Mouse (Mus musculus) G1E (cell line): ENCODE results near the gene Bbs9. TPM values are rescaled to one million over a fixed set of nuclear protein-coding genes. Genes with fewer than 3 reads are reported as not detected.

Experiments used
- ATAC-seq: 2 replicates; pipeline ENCODE4 v1.8.0; 2016; ENCODE audit warnings: mild to moderate bottlenecking; ENCODE audit not compliant: insufficient number of reproducible peaks, poor library complexity, low FRiP score, severe bottlenecking; ENCODE audit errors: extremely low read depth
- DNase-seq: peaks from one replicate; pipeline ENCODE4 v3.0.0; 2012; ENCODE audit warnings: low spot score
- H3K27me3 ChIP-seq: 2 replicates; pipeline ENCODE4 v1.6.1; 2012; ENCODE audit warnings: mild to moderate bottlenecking, low read length, inconsistent platforms; ENCODE audit not compliant: insufficient read depth
- H3K36me3 ChIP-seq: replicated peaks from 2 replicates; pipeline ENCODE3; 2012; ENCODE audit warnings: mild to moderate bottlenecking, inconsistent platforms
- H3K4me1 ChIP-seq: 2 replicates; pipeline ENCODE4 v1.6.1; 2012; ENCODE audit warnings: low read depth, low read length, inconsistent platforms, mixed read lengths; ENCODE audit not compliant: insufficient read depth
- H3K4me3 ChIP-seq: 2 replicates; pipeline ENCODE4 v1.5.1; 2012; ENCODE audit warnings: low read depth, mild to moderate bottlenecking, inconsistent platforms, low read length, moderate library complexity, mixed read lengths
- H3K9me3 ChIP-seq: replicated peaks from 2 replicates; pipeline ENCODE4 v1.6.1; 2012; ENCODE audit warnings: inconsistent platforms
- CTCF ChIP-seq: IDR thresholded peaks from 2 replicates; pipeline ENCODE4 v1.5.1; 2012; ENCODE audit warnings: low read depth, low read length, inconsistent platforms, mixed read lengths
- GATA1 ChIP-seq: IDR thresholded peaks from 2 replicates; pipeline ENCODE4 v1.6.1; 2012; ENCODE audit warnings: borderline replicate concordance, low read length, inconsistent platforms, mixed read lengths
- GATA2 ChIP-seq: IDR thresholded peaks from 2 replicates; pipeline ENCODE4 v1.6.1; 2012; ENCODE audit warnings: low read depth, low read length, inconsistent platforms, borderline replicate concordance
- POLR2AphosphoS5 ChIP-seq: IDR thresholded peaks from 2 replicates; pipeline ENCODE4 v1.6.1; 2012; ENCODE audit warnings: low read depth, low read length, inconsistent platforms; ENCODE audit not compliant: insufficient replicate concordance
- TAL1 ChIP-seq: conservative IDR thresholded peaks from 2 replicates; pipeline ENCODE4 v1.6.1; 2012; ENCODE audit warnings: low read depth, low read length, inconsistent platforms, mixed read lengths
- polyA plus RNA-seq: library from polyadenylated mRNA; stranded (reverse); fragments of >175 nt; gene quantifications from 2 replicates; pipeline ENCODE4 v1.2.3, GENCODE M21; 2012
- total RNA-seq, 2 experiments: library from RNA; stranded (forward) in 1 of 2; stranded (reverse) in 1 of 2; fragments of 200-1000 nt in 1 of 2; fragments of >200 nt in 1 of 2; fragmentation: Nextera tagmentation in 1 of 2; gene quantifications; 2 replicates each; pipeline ENCODE4 v1.2.3; 2014 to 2017

Gene Bbs9
- total and polyA plus RNA-seq, 3 experiments = 3.3 to 26.9 (median 18.4) TPM

DNA sequence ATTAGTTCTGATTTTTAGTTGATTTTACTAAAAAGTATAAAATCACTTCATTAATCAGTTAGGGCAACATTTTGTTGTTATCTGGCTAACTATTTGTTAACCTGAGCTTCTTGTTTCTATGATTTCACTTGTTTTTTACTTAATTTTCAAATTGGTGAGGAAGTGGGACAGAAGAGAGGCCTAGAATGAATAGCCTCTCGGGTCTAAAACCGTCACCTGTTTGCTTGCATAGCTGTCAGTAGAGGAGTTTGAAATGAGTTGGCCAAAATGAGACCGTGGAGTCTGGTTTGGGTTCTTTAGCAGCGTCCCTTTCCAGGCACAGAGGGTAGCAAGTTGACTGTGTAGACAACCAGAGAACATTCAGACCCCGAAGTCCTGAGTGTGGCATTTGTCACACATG is 291.6 kb downstream of the Bbs9 start:
- TF ChIP-seq POLR2AphosphoS5 = no peak
- no peak for TF ChIP-seq GATA2
- no peak for TF ChIP-seq CTCF
- TF ChIP-seq TAL1 = no peak
- no peak for TF ChIP-seq GATA1
- Histone ChIP-seq H3K4me1 (peaks cover 24% of the 10 kb centered on the region), H3K36me3 (no peaks in the 10 kb centered on the region), H3K27me3 (no peaks in the 10 kb centered on the region), H3K9me3 (no peaks in the 10 kb centered on the region), H3K4me3 (no peak overlapping the region)
- ATAC-seq (no peak), DNase-seq (no peak)

DNA sequence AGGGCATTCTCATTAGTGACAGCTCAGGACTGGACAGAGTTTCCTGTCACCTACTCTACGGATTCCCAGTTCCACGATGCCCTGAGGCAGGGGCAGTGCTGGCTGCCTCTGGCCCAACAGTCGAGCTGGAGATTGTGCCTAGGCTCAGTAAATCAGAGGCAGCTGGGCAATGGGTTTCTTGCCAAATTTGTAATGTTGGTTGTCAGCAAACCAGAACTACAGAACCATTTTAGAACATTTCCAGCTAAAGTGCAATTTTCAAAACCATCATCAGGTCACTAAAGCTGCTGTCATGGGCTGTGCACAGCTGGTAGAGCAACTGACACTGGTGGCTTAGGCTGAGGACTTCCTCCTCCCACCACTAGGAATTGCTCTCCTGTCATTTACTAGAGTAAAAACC is 292.3 kb downstream of the Bbs9 start:
- DNase-seq = no peak
- no peaks in the 10 kb centered on the region for H3K27me3 ChIP-seq
- H3K4me1 ChIP-seq = peaks cover 22% of the 10 kb centered on the region
- H3K4me3 ChIP-seq = no peak overlapping the region
- TF ChIP-seq POLR2AphosphoS5 = no peak
- no peak for TF ChIP-seq CTCF
- no peak for TF ChIP-seq GATA2
- TF ChIP-seq TAL1 = no peak
- no peak for TF ChIP-seq GATA1
- H3K9me3 ChIP-seq = no peaks in the 10 kb centered on the region
- no peak for ATAC-seq
- no peaks in the 10 kb centered on the region for H3K36me3 ChIP-seq

DNA sequence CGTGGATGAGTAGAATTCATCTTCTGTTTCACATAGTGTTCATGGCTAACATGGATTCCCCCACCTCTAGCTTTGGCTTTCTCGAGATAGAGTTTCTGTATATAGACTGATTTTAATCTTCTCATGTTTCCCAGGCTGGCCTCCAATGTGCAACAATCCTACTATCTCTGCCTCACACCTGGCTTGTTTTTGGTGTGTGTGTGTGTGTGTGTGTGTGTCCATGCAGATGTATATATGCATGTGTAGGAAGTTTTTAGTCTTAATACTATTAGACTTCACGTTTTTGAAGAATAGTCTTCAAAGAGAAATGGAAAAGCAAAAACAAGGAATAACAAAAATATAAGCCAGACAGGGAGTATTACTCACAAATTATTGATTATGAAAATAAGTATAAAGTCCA is 296.3 kb downstream of the Bbs9 start:
- Histone ChIP-seq H3K27me3 (no peaks in the 10 kb centered on the region), H3K4me3 (no peak overlapping the region), H3K4me1 (peaks cover 13% of the 10 kb centered on the region), H3K36me3 (no peaks in the 10 kb centered on the region), H3K9me3 (no peaks in the 10 kb centered on the region)
- no peak for DNase-seq
- TF ChIP-seq TAL1 = no peak; the same call in 1 of the 2 replicates
- TF ChIP-seq GATA1 = no peak
- no peak for TF ChIP-seq CTCF
- no peak for TF ChIP-seq POLR2AphosphoS5
- TF ChIP-seq GATA2 = no peak
- ATAC-seq = no peak

DNA sequence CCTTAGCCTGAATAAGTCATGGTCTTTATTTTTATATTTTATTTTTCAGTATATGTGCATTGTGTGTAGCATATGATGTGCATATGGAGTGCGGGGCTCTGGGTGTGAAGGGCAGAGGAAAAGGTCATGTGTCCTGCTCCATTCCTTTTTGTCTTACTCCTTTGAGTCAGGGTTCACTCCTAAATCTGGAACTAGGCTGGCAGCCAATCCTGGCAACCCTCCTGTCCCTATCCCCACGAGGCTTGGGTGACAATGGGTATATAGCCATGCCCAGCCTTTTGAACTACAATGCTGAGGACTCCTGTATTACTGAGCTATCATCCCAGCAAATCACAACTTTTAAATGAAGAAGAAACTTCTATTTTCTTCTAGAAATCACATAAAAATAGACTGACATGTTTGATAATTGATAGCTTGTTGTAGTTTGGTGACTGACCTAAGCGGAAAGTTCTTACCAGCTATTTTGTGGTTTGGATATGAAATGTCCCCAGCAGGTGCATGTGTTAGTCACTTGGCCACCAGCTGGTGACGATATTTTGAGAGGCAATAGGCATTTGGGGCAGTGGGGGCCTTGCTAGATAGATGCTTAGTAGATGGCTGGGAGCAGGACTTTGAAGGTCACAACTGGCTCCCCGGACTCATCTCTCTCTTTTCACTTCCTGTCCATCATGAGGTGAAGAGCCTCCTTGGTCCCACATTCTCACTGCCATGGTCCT is 300.9 kb downstream of the Bbs9 start:
- TF ChIP-seq CTCF (no peak), GATA1 (no peak), GATA2 (no peak)
- ATAC-seq (no peak), DNase-seq (no peak)
- no peaks in the 10 kb centered on the region for H3K9me3 ChIP-seq
- no peak overlapping the region for H3K4me3 ChIP-seq
- H3K36me3 ChIP-seq = no peaks in the 10 kb centered on the region
- H3K4me1 ChIP-seq = peaks cover 7% of the 10 kb centered on the region
- H3K27me3 ChIP-seq = no peaks in the 10 kb centered on the region

DNA sequence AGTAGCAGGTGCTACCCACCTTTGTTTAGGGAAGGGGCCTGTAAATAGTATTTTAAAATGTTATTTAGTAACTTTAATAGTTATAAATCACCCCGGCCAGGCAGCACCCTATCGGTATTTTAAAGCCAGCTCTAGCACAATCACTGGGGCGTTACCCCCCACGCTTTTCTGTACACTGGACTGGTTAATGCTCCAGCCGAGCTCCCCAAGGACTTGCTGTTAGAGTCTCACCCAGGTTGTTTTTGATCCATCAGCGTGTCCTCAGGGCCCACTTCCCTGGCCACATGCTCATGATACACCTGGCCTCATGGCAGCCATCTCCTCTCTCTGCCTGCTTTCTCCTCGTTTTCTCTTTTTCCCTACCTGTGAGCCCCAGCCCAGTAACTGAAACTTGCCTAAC is 301.9 kb downstream of the Bbs9 start:
- TF ChIP-seq POLR2AphosphoS5 = no peak
- TF ChIP-seq CTCF = no peak
- no peak for TF ChIP-seq GATA2
- no peak for TF ChIP-seq TAL1
- TF ChIP-seq GATA1 = no peak
- H3K4me3 ChIP-seq = no peak overlapping the region
- no peaks in the 10 kb centered on the region for H3K9me3 ChIP-seq
- no peak for DNase-seq
- ATAC-seq = no peak
- H3K27me3 ChIP-seq = no peaks in the 10 kb centered on the region
- no peaks in the 10 kb centered on the region for H3K36me3 ChIP-seq
- H3K4me1 ChIP-seq = peaks cover 3% of the 10 kb centered on the region

DNA sequence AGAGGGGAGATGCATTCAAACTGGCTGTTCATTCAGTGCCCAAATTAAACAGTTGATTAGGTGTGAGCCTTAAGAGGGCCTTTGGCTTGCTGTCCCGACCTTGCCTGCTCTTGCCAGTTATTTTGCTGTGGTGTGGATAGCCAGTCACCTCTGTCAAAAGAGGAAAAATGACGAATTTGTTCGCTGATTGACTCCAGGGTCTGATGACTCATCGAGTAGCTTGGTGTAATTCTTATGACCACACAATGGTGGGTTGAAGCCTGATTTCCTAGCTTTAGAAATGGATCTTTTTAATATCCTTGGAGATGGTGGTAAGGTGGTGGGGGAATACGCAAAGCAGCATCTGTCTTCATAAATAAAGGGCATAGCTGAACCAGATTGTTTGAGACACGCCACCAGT is 304.1 kb downstream of the Bbs9 start:
- H3K36me3 ChIP-seq = no peaks in the 10 kb centered on the region
- ATAC-seq = no peak
- H3K4me1 ChIP-seq = peaks cover 2% of the 10 kb centered on the region; the same call in 1 of the 2 replicates
- TF ChIP-seq GATA2 (no peak), POLR2AphosphoS5 (no peak), GATA1 (no peak), CTCF (no peak), TAL1 (no peak)
- no peak for DNase-seq
- H3K9me3 ChIP-seq = no peaks in the 10 kb centered on the region
- H3K4me3 ChIP-seq = no peak overlapping the region
- no peaks in the 10 kb centered on the region for H3K27me3 ChIP-seq

DNA sequence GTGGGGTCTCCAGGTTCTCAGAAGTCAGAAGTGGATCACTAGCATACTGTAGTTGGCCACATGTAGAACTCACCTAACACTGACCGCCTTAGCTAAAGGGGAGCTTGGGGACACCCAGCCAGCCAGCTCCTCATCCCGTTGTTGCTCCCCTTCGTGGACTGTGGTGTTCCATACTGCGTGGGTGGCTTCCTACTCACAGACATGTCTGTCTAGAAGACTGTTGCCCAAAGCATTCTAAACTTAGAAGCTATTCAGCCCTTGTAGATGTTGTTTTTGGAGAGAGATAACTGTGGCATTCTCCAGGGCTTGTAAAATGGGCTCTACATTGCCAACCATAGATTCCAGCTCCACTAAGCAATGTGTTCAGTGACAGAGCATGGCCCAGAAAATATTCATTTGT is 310.5 kb downstream of the Bbs9 start:
- no peaks in the 10 kb centered on the region for H3K27me3 ChIP-seq
- TF ChIP-seq CTCF (no peak), GATA1 (no peak), GATA2 (no peak), TAL1 (no peak), POLR2AphosphoS5 (no peak)
- peaks cover 46% of the 10 kb centered on the region for H3K4me1 ChIP-seq
- H3K36me3 ChIP-seq = peaks cover 4% of the 10 kb centered on the region
- ATAC-seq = no peak
- no peak overlapping the region for H3K4me3 ChIP-seq
- no peaks in the 10 kb centered on the region for H3K9me3 ChIP-seq
- no peak for DNase-seq
